Comparison of ENCODE assay signal across 18 mouse cellular contexts in genomic region chr16:26106618-26107017, GRCm38 (mm10). TPM values are rescaled to one million over a fixed set of nuclear protein-coding genes. Genes with fewer than 3 reads are reported as not detected.
DNase-seq lines count a peak whose midpoint lies in the region; ATAC-seq and TF ChIP-seq lines count a peak whose summit lies in the region.
"Had no signal": no experiment of that assay in that cellular context is flagged by ENCODE, and none has a peak within 500 bp of the region (broad histone marks: within the 10 kb centered on the region; RNA-seq: fewer than 3 reads in every experiment).

No protein-coding gene starts in this region.

- peak overlapping the region; percentile 93 for H3K9ac ChIP-seq in heart, embryonic 13.5 days
- H3K9ac ChIP-seq in kidney, embryonic 15.5 days: no peak overlapping the region
- H3K9ac ChIP-seq in embryonic facial prominence, embryonic 14.5 days (ENCODE audit: low read depth, low read length): no peak overlapping the region
- H3K9ac ChIP-seq in limb, embryonic 14.5 days (ENCODE audit: low read depth, low read length, severe bottlenecking): no peak overlapping the region

- ATAC-seq in heart, embryonic 13.5 days (ENCODE audit: extremely low read depth, insufficient number of reproducible peaks, low FRiP score, low TSS enrichment): no peak
- ATAC-seq in kidney, embryonic 15.5 days (replicated peaks; ENCODE audit: low FRiP score): no peak
- no peak for ATAC-seq in embryonic facial prominence, embryonic 14.5 days (ENCODE audit: low read depth)
- ATAC-seq in limb, embryonic 14.5 days (ENCODE audit: low FRiP score, low read depth): no peak; the same call in 1 of the 2 replicates
- ATAC-seq: forebrain, postnatal 0 days had no signal

- H3K4me3 ChIP-seq in heart, embryonic 13.5 days: no peak overlapping the region; the same call in 1 of the 2 replicates
- H3K4me3 ChIP-seq in kidney, embryonic 15.5 days (replicated peaks): no peak overlapping the region
- H3K4me3 ChIP-seq in embryonic facial prominence, embryonic 14.5 days (ENCODE audit: low read depth, low read length): no peak overlapping the region
- H3K4me3 ChIP-seq in limb, embryonic 14.5 days (replicated peaks; ENCODE audit: low read length): no peak overlapping the region

- H3K9me3 ChIP-seq in heart, embryonic 13.5 days: no peaks in the 10 kb centered on the region
- H3K9me3 ChIP-seq in kidney, embryonic 15.5 days (replicated peaks): no peaks in the 10 kb centered on the region
- H3K9me3 ChIP-seq in embryonic facial prominence, embryonic 14.5 days (ENCODE audit: control insufficient read depth, low read length): no peaks in the 10 kb centered on the region
- H3K9me3 ChIP-seq in limb, embryonic 14.5 days (ENCODE audit: control insufficient read depth, low read length): no peaks in the 10 kb centered on the region
- H3K9me3 ChIP-seq: midbrain, embryonic 13.5 days had no signal

- H3K27ac ChIP-seq in heart, embryonic 13.5 days (replicated peaks): peak overlapping the region; percentile 92
- H3K27ac ChIP-seq in kidney, embryonic 15.5 days: peak overlapping the region; percentile 85
- peak overlapping the region; percentile 30; the same call in 1 of the 2 replicates for H3K27ac ChIP-seq in embryonic facial prominence, embryonic 14.5 days (replicated peaks; ENCODE audit: low read depth, low read length)
- peak overlapping the region; percentile 88 for H3K27ac ChIP-seq in limb, embryonic 14.5 days (replicated peaks; ENCODE audit: low read depth, low read length)
- H3K27ac ChIP-seq: midbrain, embryonic 13.5 days had no signal

- H3K4me2 ChIP-seq in heart, embryonic 13.5 days: peak overlapping the region; percentile 78
- H3K4me2 ChIP-seq in kidney, embryonic 15.5 days: peak overlapping the region; percentile 92; the same call in 1 of the 2 replicates
- peak overlapping the region; percentile 90; the same call in 1 of the 2 replicates for H3K4me2 ChIP-seq in embryonic facial prominence, embryonic 14.5 days (ENCODE audit: low read depth, low read length)
- peak overlapping the region; percentile 80; the same call in 1 of the 2 replicates for H3K4me2 ChIP-seq in limb, embryonic 14.5 days (replicated peaks; ENCODE audit: low read depth, low read length, severe bottlenecking)

- H3K36me3 ChIP-seq in heart, embryonic 13.5 days: no peaks in the 10 kb centered on the region
- H3K36me3 ChIP-seq in kidney, embryonic 15.5 days: no peaks in the 10 kb centered on the region
- no peaks in the 10 kb centered on the region for H3K36me3 ChIP-seq in embryonic facial prominence, embryonic 14.5 days (ENCODE audit: control insufficient read depth, insufficient read depth, low read length)
- H3K36me3 ChIP-seq in limb, embryonic 14.5 days (ENCODE audit: control insufficient read depth, insufficient read depth, low read length): no peaks in the 10 kb centered on the region
- H3K36me3 ChIP-seq: G1E; midbrain, embryonic 13.5 days had no signal

- H3K27me3 ChIP-seq in heart, embryonic 13.5 days (replicated peaks): no peaks in the 10 kb centered on the region
- peaks cover 4% of the 10 kb centered on the region; the same call in 1 of the 2 replicates for H3K27me3 ChIP-seq in kidney, embryonic 15.5 days
- H3K27me3 ChIP-seq in embryonic facial prominence, embryonic 14.5 days (replicated peaks; ENCODE audit: control insufficient read depth, insufficient read depth, low read length): no peaks in the 10 kb centered on the region
- no peaks in the 10 kb centered on the region for H3K27me3 ChIP-seq in limb, embryonic 14.5 days (ENCODE audit: control insufficient read depth, insufficient read depth, low read length)

- WGBS in heart, embryonic 13.5 days: 74% methylated on average over 5 of the region's 5 CpGs
- 69% methylated on average over 5 of the region's 5 CpGs for WGBS in kidney, embryonic 15.5 days
- WGBS in embryonic facial prominence, embryonic 14.5 days: 76% methylated on average over 5 of the region's 5 CpGs
- 68% methylated on average over 5 of the region's 5 CpGs for WGBS in limb, embryonic 14.5 days

- H3K4me1 ChIP-seq in heart, embryonic 13.5 days: peaks cover 42% of the 10 kb centered on the region
- peaks cover 18% of the 10 kb centered on the region for H3K4me1 ChIP-seq in kidney, embryonic 15.5 days
- H3K4me1 ChIP-seq in embryonic facial prominence, embryonic 14.5 days (ENCODE audit: control insufficient read depth, insufficient read depth, low read length): peaks cover 13% of the 10 kb centered on the region; the same call in 1 of the 2 replicates
- peaks cover 9% of the 10 kb centered on the region; the same call in 1 of the 2 replicates for H3K4me1 ChIP-seq in limb, embryonic 14.5 days (ENCODE audit: control insufficient read depth, insufficient read depth, low read length)

- no peak for DNase-seq in heart, adult 8-10 months (ENCODE audit: low spot score)
- no peak for DNase-seq in kidney, adult 18-20 months
- DNase-seq in embryonic facial prominence, embryonic 14.5 days (ENCODE audit: low spot score): no peak
- no peak for DNase-seq in limb, embryonic 14.5 days (ENCODE audit: low spot score)
- no peak for DNase-seq in thymus, postnatal 0 days (ENCODE audit: low spot score)
- no peak for DNase-seq in frontal cortex, postnatal 10 days (ENCODE audit: low spot score in 2 of 2)
- DNase-seq: cerebellum, adult 11 months; gastrocnemius, postnatal 25 days; left cerebral cortex, postnatal 4 days; lung, adult 2 months; right cerebral cortex, postnatal 14 days; thymus, postnatal 4 days had no signal

- no peak for TF ChIP-seq POLR2A in limb, embryonic 14.5 days (IDR thresholded peaks at IDR 0.05; ENCODE audit: borderline replicate concordance, extremely low read depth, insufficient read depth, insufficient read length)

RNA-seq across cellular contexts. Expression of gene P3h2, which starts 1.0 kb away (rescaled TPM):
- 6.0 and 7.0 TPM in 2 replicates for polyA plus RNA-seq in heart, embryonic 13.5 days (2015; fragmentation: Nextera tagmentation; extraction: Ambion mirVana)
- total RNA-seq in heart, adult 8-10 months (2022): 1 to 10 TPM; 2.6 to 4.6 (median 3.6) TPM
- polyA plus RNA-seq in kidney, embryonic 15.5 days (2015; fragmentation: Nextera tagmentation; extraction: Ambion mirVana): 7.5 and 8.7 TPM in 2 replicates
- polyA plus RNA-seq in embryonic facial prominence, embryonic 14.5 days (2014; fragmentation: Nextera tagmentation; extraction: Ambion mirVana): 9.8 and 10.3 TPM in 2 replicates
- 14.6 and 15.5 TPM in 2 replicates for polyA plus RNA-seq in limb, embryonic 14.5 days (2012; rRNA removed)
- polyA plus RNA-seq in limb, embryonic 14.5 days (2014; fragmentation: Nextera tagmentation; extraction: Ambion mirVana): 7.7 and 8.4 TPM in 2 replicates
- 0.65 and 0.81 TPM in 2 replicates for polyA plus RNA-seq in thymus, postnatal 0 days (2015; fragmentation: Nextera tagmentation; extraction: Ambion mirVana)
- total RNA-seq: G1E; neutrophil, adult 5-6 weeks had no signal
- polyA plus RNA-seq: G1E had no signal

Comparison
In these comparisons a context has a peak if more than half of its experiments do, and no peak if none do; other contexts are left out.
1. H3K27ac ChIP-seq: peak in every context shown above with its lines; median percentile 92 in heart, embryonic 13.5 days; 88 in limb, embryonic 14.5 days; 85 in kidney, embryonic 15.5 days; 30 in embryonic facial prominence, embryonic 14.5 days.